Mouse (Mus musculus): ENCODE data around the gene Dohh.

Gene Dohh

DNA sequence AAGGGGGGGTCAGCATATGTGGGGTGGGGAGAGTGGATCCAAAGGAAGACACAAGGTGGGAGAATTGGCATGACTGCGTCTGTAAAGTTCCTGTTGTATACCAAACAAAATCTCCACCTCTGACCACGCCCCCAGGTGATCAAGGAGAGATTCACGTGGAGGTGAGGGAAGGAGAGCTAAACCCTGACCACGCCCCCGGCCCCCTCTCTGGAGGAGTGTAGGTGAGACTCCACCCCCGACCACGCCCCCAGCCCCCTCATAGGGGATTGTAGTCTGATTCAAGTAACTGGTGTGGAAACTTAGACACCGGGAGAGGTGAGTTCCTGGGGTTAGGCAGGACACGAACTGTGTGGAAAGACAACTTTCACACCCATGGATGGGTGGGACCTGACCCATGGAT, 19.9 kb downstream of the Dohh start:
- DNase-seq (ENCODE audit: low read depth, low spot score): no peak

DNA sequence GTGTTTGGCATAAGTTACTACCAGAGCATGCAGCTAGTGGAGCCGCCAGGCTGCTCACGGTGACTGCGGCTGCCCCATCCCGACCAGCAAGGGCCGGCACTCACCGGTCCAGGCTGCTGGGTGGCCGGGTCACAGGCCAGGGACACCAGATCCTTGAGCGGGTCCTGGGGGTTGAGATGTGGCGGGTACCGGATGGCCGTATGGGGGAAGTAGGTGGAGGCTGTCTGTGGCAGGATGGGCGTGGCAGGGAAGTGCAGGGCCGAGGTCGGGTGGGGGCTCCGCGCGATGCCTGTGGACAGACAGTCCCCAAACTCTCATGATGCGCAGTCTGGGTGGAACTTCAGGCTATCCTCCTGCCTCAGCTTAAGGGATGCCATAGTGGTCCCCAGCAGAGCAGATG, 20.5 kb downstream of the Dohh start:
- DNase-seq (ENCODE audit: low read depth, low spot score): no peak

DNA sequence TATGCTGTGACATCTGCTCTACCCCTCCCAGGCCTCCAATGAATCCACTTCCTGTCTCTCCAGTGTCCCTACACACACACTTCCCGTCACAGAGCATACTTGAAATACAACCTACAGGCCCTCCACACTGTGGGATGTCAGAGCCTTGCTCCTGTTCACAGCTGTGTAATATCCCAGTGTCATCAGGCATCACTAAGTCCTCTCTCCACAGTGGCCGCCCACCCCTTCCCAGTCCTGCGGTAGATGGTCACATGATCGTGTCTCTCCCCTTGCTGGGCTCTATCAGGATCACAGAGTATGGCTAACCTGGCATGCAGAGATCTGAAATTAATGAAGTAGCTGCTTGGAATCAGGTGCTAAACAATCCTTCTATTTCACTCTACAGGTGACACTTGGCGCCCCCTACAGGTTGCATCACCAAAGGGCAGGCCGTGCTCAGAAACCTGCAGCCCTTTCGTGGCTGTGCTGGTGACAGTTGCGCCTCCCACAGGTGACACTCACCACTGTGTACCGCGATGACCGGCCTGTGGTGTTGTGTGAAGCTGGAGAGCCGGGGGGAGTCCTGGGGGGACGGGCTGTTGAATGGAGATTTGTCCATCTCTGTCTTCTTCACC, 21.5 kb downstream of the Dohh start:
- no peak for DNase-seq (ENCODE audit: low read depth, low spot score)

DNA sequence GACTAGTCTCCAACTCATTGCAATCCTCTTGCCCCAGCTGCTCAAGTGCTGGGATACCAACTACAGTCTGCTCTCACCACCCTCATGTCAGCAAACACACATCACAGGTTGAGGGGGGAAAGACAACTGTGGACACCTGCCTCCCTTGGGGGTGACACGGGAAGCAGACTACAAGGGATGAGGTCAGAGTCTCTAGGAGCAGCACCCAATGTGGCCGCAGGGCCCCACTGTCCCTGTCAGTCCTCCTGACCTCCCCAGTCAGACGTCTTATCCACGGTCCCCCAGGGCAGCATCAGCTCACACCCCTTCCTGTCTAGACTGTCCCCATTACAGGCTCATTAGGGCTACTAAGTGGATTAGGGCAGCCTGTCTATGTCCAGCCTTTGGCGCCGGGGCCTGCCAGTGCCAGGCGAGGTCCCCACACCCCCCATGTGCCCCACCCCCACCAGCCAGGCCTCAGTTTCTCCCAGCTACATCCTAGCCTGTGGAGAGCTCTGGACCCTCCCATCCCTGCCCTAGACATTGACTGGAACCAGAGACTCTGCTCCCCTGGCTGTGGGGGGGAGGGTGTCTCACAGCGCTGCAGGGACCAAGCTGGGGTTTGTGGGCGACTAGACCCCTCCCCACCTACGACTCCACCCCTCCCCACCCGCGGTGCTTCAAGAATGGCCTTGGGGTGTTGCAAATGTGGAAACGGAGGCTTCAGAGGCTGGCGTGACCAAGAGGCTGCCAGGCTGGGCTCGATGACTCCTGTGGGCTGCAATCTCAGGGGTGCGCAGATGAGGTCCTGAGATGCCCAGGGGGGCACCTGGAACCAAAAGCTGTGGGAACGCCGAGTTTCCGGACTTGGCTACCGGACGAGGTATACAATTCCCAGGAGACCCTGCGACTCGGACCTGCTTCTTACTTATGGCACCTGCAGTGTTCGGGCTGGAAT, 22.5 kb downstream of the Dohh start:
- no peak for DNase-seq (ENCODE audit: low read depth, low spot score)

DNA sequence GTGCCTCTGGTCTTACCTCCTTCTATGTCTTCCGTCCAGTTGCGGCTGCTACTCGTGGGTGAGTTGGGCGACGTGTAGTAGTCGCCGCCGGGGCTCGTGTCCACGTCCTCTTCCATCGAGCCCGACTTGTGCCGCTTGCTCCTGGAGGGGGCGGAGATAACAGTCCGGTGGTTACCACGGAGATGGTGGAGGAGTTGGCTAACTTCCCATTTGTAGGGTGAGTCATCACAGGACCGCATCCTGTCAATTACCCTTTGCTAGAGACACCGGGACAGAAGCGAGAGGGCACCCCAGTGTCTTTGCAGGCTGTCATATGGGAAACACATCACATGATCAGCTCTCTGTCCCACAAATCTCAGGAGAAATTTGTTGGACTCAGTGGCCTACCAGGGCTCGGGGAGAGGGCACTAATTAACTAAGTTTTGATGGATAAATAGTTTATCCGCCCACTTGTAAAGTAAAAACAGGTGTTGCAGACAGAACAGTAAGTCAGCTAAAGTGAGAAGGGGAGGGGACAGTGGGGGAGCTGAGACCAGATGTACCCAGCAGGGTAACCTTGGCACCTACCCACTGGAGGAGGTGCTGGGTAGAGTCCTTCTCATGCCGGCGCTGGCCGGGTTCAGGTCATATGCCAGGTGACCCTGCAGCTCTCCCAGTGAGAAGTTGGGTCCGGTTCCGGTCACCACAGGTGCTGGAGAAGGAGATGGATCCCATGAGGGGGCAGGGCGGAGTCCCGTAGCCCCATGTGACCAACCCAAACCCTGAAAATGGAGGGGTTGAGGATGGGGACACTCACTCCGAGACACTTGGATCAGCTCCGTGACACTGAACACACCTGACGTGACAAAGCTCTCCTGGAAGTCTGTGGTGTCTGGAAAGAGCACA, 23.6 kb downstream of the Dohh start:
- DNase-seq (ENCODE audit: low read depth, low spot score): peak; percentile 90

DNA sequence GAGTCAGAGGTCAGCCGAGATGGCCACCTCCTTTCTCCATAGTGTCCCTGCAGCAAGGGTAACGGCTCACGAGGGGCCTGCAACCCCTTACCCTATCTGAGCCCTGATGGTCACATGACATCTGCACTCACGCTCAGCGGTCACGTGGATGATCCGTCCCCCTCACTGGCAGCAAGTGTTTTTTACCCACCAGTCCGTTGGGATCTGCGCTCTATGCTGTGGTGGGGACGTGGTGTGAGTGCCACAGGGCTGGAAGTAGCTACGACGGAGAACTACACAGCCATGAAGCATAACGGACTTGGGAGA, 24.1 kb downstream of the Dohh start:
- no peak for DNase-seq (ENCODE audit: low read depth, low spot score)

DNA sequence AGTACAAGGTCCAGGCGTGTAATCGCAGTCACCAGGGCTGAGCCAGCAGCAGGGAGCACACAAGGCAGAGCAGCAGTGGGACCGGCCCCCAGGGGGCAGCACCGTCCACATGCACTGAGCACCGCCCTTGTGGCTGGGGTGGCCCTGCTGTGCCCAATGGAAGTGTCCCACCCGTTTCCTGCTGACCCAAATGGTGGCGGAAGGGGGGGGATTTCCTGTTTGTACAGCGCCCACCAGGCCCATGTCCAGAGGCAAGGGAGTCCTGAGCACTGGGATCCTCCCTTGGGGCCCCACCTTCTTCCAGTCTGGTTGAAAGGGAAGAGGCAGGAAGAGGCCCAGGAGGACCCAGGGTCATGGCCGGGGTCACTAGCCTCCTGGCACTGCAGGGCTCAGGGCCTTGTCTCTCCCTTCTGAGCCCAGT, 24.7 kb downstream of the Dohh start:
- DNase-seq (ENCODE audit: low read depth, low spot score): peak; percentile 91

DNA sequence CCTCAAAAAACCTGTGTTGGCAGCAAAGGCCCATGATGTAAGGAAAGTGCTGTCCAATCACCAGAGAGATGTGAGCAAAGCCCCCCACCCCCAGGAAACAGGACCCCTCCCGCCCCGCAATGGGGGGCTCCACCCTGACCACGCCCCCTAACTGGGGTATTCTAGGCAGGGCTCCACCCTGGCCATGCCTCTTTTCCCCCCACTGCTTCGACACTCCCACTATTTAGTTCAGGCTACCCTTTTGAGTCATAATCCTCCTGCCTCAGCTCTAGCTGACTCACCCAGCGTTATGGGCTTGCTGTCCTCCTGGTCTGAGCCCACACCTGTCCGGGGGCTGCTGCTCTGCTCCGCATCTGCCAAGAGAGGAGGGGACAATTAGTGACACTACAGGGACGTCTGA, 25.1 kb downstream of the Dohh start:
- no peak for DNase-seq (ENCODE audit: low read depth, low spot score)

DNA sequence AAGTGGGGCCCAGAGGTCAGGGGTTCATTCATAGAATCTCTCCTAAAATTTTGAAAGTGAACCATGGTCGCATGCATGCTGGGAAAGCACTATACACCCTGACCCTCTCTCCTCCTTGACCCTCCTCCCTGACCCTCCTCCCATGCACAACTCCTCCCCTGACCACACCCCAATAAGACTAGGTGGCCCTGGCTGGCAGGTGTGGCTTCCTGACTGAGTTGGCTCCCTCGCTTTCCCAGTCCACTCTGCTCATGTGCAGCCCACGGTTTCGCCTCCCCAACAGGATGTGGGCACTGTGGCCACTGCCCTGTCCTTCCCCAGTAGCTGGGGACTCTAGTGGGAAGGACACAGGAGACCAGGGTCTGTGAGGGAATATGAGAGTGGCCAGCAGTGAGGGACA, 26.1 kb downstream of the Dohh start:
- DNase-seq (ENCODE audit: low read depth, low spot score): no peak

DNA sequence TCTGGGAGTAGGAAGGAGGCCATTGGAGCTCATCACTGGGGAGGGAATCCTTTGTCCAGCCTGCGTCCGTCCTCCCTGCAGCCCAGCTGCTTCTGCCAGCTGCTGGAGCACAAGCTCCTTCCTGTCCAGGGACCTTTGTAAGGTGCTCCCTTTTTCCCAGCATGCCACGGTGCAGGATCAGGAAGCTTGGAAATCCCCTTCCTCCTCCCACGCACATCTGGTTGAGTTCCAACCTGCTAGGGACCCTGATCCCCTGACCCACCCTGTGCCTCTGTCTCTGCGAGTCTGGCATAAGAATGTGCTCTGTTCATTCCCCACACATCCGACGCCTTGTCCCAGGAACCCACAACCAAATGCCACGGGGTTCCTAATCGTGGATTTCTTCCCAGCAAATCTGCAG, 26.8 kb downstream of the Dohh start:
- no peak for DNase-seq (ENCODE audit: low read depth, low spot score)

DNA sequence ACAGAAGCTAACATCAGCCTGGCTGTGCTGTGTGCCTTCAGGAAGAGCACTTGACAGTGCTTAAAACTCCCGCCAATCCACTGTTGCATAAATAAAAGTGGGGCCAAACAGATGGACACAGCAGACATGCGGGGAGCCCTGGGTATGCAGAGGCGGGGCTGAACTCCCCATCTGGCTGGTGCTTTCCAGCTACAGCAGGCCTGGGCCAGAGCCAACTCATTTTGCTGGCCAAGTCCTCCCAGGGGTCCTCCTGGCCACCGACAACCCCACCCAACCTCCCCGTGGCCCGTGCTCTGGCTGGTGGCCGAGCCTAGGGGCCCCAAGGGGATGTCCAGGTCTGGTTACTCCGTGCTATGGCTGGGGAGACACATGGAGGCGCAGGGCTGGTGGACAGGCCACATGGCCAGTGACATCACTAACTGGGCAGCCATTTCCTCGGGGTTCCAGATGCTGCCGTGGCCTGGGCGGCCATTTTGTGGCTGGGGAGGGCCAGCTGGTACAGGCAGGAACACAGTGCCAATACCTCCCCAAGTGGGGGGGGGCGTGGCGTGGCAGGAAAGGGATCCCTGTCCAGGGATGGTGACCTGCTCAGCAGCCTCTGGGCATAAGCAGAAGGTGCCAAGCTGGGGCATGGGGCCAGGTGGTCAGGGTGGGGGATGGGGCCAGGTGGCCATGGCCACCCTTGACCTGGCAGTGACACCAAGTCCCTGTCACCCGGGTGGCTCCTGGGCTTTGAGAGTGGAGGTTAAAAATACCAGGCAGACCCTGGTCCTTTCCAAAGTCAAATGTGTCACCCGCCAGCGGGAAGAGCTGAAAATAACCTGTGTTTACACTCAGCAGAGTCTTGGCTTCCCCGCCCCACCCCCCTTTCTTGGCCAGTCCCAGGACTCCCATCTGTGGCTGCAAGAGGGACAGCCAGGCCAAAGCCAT, 27.5 kb downstream of the Dohh start:
- DNase-seq (ENCODE audit: low read depth, low spot score): peak; percentile 98

DNA sequence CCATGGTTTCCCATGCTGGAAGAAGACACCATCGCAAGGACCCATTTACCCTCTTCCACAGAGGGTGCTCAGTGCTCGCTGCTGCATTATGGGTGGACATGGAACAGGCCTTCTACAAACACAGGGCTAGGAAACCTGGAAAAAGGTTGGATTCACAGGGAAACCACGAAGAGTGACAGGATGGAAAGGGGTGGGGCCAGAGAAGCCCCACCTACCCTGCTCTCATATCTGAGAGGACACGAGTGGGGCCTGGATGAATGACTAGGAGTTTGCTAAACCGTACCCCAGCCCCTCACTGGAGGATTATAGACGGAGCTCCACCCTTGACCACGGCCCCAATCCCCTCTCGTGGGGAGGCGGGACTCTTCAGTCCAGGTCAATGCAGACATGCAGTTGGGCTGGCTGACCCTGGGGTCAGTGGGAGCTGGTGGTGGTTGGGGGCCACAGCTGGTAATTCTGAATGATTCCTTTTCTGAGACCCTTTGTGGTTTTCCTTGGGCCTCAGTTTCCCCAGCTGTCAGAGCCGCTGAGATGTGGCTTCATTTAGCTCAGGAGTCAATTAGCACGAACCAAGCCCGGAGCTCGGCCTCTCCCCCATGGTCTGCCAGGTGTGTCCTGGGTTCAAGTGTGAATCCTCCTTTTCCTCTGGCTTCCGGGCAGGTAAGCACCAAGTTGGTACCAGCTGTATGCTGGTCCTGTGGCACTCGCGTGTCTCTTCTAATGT, 28.5 kb downstream of the Dohh start:
- no peak for DNase-seq (ENCODE audit: low read depth, low spot score)

DNA sequence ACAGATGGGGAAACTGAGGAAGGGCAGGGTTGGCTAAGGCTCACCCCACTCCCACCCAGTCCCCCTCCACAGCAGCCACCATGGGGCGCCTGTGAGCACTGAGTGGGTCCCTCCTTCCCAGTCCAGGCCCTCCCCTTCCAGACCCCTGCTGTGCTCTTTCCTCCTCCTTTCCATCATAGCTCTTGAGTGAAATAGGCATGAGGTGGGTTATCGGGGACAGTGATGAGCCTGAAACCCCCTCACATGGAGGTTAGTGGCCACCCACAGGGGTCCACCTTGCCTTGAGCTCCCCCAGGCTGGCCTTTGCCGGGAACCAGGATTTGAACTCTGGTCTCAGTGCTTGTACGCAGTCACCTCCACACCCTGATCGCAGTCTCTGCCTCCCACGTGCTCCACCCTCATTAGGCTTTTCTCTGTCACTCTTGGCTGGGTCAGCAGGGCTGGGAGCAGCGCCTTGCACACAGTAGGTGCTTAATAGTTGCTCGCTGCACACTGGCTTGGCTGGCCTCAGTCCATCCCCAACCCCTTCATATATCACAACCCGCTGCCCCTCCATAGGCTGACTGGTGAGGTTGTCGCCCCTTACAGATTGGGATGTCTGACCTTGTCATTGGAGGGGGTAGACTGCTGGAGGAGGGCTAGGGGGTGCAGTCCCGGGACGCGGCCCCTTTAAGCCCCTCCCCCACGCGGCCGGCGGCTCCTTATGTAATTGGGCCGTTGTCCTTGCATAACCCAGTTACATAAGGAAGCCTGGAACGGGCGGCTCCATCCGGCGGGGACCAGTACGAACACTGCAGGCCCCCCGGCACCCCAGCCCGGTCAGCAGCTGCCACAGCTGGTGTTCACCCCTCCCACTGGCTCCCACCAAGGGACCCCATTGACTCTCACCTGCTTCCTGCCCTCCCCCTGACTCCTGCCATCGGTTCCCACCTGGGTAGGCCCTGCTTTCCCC, 29.4 kb downstream of the Dohh start:
- DNase-seq (ENCODE audit: low read depth, low spot score): peak; percentile 96

DNA sequence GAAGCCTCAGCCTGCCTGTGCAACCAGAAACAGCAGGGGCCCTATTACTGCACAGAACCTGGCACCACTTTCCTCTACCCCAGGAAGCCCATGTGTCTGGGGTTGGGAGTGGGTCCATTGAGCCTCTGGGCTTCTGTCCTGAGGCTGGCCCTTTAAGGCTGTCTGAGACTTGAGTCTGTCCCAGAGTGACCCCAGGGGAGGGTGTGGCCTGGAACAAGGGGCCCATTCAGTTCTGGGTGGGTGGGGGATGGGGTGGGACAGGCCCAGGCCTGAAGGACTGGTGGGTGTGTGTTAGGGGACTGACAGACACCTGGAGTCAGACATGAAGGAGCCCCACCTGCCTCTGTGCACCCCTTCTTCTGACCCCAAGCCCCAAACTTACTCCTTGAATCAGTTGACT, 30.5 kb downstream of the Dohh start:
- DNase-seq (ENCODE audit: low read depth, low spot score): peak; percentile 90

DNA sequence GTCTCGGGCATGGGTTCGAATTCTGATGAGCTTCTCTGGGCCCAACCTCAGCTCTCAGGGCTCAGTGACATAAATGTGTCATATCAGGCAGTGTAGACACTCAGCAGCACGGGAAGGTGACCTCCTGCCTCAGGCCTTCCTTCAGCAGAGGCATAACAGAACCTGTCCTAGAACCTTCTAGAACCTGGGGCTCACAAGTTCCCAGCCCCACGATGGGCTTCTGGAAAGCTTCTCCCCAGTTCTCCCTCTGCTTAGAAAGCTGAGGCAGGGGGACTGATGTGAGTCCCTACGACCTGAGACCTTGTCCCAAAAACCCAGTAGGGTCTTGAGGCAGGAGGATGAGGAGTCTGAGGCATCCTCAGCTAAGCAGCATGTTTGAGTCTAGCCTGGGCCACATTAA, 30.9 kb downstream of the Dohh start:
- DNase-seq (ENCODE audit: low read depth, low spot score): no peak

DNA sequence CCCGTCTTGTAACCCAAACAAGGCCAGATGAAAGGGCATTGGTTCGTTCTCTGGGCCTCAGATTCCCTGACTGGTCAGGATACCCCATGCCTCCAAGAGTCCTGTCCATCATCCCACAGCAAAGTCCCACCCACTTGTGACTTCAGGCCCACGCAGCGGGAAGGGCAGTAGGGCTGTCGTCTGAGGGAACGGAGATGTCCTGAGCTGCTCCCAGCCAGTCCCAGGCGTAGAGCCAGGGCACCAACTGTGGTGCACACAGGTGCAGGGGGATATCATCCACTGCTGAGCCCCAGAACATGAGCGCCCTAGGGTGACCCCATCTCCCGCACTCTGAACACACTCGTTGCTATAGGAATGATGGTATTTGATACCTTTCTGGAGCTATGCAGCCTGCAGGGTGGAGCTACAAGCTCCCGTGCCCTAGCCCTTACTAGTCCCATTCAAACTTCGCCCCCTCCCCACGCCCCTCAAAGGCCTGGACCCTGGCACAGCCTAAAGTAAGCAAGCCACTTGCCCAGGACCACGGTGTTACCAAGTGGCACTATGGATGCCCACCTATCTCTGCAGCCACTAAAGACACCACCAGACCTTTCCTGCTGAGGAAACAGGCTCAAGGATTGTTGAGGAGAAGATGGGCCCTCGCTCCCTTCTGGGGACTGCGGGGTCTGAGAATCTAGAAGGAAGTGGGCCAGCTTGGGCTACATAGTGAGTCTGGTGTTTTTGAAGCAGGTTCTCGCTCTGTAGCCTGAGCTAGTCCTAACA, 31.5 kb downstream of the Dohh start:
- DNase-seq (ENCODE audit: low read depth, low spot score): peak; percentile 98

DNA sequence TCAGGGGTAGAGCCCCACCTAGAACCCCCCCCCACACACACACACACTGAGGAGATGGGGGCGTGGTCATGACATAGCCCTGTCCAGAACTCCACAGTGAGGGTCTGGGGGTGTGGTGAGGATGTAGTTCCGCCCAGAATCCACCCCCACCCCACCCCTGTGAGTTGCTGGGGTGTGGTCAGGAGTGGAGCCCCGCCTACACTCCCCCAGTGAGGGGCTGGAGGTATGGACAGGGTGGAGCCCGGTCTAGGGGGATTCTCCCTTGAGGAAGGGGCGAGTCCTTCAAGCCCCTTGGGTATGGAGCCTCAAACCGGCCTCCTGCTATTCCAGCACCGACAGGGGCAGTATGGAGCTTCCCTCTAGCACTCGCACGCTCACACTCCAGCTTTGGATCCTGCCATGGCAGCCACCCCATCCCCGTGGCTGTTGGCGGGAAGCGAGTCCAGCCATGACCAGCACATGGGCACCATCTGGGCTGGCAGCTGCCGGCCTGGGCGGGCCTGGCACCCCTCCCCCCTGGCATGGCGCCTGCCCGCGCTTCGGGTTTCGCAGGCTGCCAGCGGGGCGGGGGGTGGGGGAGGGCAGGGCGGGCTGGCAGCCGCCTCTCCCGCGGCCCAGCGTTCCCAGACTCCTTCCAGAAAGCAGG, 32.5 kb downstream of the Dohh start:
- DNase-seq (ENCODE audit: low read depth, low spot score): peak; percentile 97
